Mouse (Mus musculus): Measurements from ENCODE around the gene Nuak2. TPM values are rescaled to one million over a fixed set of nuclear protein-coding genes. Genes with fewer than 3 reads are reported as not detected.

The Nuak2 gene
- total RNA-seq, 2 experiments from 2014 or later: 0.79 to 1.3 TPM

DNA sequence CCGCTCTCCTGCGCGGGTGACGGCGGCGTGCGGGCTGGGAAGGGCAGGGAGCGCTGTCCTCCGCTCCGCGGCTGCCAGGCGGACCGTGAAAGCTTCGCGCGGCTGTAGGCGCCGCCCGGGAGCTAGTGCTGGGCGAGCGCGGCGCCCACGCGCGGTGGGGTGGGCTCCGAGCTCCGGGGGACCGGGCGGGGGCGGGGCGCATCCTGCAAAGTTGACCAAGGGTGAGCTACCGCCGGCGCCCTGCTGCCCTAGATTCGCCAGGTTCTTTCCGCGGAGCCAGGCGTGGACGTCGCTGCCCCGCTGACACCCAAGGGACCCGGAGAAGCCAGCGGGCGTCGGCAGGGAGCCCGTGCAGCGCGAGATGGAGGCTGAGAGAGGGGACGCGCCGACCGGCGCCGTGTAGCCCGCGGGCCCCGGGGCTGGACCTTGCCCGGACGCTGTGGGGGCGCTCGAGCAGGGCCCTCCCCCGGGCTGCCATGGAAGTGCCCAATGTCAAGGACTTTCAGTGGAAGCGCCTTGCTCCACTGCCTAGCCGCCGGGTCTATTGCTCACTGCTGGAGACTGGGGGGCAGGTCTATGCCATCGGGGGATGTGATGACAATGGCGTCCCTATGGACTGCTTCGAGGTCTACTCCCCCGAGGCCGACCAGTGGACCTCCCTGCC, 17.0 kb upstream of the Nuak2 start:
- DNase-seq: no peak

DNA sequence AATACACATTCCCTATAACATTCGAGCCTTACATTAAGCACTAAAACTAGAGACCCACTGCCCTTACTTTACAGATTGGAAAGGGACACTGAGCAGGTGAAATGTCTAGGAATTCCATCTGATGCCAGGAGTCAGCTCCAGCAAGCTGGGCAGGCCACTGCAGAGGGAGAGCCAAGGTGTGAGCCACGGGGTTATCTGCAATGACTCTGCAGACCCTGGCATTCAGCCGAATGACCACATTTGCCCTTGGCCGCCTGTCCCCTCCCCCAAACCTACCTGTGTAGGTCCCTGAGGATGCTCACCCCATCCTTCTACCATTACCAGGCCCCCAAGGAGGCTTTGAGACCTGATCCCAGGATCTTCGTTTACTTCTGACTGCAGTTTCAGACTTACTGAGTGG, 16.2 kb upstream of the Nuak2 start:
- DNase-seq: no peak

DNA sequence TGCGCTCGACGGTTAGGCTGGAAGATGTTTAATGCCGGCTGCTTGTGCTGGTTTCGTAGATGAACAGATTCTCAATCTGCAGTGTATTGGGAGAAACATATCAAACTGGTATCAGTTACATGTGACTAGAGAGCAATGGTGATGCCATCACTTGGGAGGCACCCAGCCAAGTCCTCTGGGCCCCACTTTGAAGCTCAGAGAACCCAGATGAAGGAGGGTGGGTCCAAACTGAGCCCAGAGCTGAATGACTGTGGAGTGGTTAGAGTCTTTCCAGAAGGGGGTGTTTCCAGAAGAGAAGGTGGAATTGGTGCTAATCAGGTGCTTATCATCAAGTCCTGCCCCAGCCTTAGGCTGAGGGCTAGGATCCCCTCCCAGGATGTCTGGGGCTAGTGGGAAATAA, 14.7 kb upstream of the Nuak2 start:
- no peak for DNase-seq

DNA sequence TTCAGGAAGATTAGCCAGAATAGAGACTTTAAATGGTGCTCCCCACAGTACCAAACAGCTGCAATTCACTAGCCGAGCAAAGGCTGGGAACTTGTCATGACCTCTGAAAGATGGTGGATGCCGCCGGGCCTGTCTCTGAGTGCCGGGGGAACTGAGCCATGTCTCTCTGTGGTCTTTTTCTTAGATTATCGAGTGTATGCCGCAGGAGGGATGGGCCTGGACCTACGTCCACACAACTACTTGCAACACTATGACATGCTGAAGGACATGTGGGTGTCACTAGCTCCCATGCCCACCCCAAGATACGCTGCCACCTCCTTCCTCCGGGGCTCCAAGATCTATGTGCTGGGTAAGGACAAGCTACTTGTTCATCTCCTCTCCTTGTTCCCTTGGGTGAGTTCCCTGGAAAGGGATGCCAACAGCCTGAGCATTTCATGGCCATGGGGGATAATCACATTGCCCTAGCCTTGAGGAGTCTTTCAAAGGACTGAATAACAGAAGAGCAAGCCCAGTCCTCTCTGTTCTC, 13.5 kb upstream of the Nuak2 start:
- DNase-seq: no peak

DNA sequence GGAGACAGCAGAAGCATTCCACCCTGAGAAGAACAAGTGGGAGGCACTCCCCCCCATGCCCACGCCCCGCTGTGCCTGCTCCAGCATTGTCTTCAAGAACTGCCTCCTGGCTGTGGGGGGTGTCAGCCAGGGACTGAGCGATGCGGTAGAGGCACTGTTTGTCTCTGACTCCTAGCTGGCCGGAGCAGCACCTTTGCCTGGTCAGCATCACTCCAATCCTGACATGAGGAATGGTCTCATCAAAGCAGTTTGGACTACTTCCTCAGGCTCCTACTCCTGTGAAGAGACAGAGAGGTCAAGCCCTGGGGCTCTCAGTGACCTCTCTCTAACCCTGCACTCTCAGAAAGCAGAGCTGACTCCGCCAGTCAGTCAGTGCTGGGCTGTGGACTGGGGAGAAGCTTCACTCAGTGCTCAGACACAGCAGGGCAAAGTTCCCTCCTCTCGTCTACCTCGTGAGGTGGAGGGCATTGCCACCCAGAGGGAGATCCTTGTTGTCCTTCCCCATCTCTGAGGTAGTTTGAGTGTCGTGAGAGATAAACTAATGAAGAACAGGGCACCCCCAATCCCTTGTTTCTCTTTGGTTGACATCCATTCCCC, 11.2 kb upstream of the Nuak2 start:
- DNase-seq: no peak

DNA sequence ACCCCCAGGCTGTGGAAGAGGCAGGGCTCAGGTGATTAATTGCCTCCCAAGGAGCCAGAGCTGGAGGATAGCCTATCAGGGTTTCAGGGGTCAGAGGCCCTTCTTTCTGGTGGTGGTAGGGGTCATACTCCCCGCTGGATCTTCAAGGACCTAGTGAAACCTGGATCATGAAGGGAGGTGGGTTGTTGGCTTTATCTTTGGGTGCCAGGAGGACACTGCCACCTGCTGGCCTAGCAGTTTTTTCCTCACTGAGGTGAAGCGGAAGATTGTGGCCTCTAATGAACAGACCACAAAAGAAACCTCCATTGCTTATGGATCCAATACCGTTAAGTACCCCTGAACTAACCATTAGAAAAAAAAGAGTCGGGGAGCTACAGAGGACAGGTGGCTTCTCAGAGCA, 9.8 kb upstream of the Nuak2 start:
- no peak for DNase-seq

DNA sequence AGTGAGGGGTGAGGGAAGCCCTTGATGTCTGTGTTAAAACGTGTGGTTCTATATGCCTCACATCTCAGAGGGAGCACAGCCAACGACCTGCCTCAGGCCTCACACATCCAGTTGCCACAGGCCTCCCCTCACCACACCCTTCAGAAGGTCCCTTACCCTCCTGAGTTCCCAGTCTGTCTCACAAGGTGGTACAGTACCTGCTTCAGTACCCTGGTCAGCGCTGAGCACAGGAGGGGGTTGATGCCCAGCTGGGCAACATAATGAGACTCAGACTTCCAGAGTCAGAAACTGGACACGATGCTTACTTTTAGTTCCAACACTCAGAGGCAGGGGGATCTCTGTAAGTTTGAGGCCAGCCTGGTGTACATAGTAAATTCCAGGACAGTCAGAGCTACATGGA, 9.1 kb upstream of the Nuak2 start:
- DNase-seq: no peak

DNA sequence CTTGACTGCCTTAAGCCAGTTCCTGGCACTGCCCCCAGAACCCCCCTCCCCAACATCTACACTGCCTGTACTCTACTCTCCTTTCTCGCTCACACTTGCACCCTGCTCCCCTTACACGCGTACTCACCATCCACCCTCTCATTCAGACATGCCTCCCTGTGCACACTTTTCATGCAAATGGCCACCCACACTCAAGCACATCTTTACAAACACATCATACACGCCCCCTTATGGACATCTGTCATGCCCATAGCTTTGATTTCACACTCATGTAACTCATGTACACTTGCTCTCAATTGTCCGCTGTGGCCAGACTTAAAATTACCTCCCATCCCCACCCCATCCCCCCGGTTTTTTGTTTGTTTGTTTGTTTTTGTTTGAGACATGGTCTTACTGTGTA, 8.0 kb upstream of the Nuak2 start:
- DNase-seq: no peak

DNA sequence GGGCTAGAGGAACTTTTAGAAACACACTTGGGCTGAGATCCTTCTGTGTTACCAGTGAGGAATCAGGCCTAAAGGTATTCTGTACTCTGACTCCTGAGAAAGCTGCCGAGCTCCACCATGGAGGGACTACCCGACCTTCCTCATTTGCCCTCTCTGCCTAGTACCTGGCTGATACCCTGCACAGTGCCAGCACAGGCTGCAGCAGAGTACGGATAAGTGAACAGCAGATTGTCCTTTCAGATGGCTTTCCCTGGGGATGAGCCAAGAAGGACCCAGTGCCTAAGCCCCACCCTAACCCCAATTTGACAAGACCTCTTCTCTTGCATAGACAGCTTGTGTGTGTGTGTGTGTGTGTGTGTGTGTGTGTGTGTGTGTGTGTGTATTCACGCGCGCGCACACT, 7.3 kb upstream of the Nuak2 start:
- no peak for DNase-seq

DNA sequence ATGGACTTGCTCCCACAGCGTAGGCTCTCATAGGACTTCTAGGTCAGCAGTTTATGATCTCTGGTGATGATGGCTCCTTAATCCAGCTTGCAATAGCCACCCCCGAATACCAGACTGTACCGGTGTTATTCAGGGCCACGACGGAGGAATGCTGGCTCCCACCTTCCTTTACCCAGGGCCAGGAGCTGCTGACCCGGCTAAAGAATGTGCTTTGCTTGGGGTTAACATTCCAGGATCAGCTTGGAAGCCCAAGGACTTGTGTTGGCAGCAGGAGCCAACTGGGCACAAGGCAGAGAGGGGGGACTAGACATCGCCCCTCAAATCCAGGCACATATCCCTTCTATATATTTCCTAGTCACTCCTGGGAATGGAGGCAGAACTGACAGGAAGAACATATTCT, 5.2 kb upstream of the Nuak2 start:
- DNase-seq: no peak

DNA sequence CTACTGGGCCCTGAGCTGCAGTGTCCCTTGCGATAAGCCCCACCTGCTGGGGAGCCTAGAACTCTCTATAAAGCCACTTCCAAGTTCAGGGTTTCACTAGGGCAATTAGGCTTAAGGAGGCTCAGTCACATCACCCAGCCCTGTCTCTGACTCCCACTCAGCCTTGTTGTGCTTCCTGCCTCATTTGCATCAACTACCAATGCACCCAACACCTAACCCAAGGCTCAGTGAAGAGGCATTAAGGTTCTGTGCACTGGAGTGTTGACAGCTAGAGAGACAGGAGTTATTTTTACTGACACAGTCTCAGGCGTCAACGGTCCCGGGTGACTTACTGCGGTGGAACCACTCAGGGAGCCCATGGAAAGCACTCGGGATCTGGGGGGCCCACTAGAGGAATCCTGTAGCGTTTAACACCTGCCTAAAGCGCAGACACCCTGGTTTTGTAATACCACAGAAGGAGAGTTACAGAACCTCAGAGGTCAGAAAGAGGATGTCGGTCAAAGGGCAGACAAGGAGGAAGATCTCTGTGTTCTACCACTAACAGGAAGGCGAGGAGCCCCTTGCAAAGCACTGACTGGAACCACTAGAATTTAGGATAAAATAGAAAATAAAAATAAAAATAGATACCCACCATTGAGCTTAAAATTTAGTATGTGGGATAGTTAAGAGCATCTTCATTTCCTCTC, 4.6 kb upstream of the Nuak2 start:
- no peak for DNase-seq

DNA sequence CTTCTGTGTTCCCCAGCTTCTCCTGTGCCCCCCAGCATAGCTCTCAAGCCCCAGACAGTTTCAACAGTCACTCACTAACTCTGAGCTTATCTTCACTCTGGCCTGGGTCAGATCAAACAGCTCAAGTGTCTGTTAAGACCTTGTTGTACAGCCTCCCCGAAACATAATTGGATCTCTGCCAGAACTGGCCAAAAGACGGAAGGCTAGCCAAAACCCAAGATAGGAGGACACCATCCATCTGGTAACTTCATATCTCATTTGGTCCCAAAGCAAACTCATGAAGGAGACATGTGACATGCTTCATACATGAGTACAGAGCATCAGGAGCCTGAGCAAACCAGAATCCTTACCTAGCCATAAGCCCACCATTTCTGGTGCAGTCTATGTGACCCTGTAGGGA, 3.9 kb upstream of the Nuak2 start:
- DNase-seq: no peak

DNA sequence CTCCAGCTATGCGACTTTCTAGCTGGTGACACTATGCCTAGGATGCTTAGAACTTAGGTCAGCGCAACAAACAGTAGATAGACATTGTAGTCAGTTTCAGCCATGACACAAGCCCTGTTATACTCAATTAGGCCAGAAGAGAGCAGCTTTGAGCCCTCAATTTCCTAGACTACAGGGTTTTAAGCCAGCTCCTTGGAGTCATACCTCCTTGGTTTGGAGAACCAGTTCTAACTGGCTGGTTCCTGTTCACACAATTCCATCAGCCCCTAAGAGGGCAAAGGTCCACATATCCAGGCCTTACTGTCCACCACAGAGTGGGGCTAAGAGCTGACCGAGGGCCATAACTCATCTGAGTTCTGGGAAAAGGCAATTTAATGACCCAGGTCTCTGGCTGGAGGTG, 3.2 kb upstream of the Nuak2 start:
- no peak for DNase-seq

DNA sequence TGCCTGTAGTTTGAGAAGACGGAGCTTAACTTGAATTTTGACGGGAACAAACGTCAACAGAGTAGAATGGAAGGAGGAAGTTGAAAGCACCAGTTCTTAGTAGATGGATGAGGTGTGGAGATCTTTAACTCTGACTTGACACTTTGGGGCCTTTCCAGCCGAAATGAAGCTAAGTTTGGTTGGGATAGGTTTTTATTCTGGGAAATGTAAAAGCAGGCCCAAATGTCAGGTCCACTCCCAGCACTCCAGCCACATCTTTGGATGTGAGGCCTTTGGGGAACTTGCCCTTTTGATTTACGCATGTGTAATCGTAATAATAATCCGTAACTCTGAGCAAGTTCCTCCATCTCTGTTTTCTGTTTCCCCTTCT, 684 bp downstream of the Nuak2 start:
- no peak for DNase-seq

DNA sequence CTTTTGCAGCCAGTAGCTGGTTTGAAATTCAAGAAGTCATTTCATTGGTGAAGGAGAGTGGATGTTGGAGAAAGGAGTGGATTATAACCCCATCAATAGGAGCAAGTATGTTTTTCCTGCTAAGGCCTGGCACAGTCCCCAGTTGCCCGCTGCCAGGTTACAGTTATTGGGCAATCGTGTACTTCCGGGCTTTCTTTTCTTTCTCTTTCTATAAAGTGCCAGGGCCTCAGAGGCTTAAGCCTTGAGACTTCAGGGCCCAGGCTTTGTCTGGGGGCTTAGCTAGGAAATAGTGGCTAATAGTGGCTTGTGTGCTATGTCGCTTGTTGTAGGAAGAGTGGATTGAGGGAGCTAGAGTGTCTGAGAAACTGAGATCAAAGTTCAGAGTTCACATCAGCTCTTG, 1.5 kb downstream of the Nuak2 start:
- DNase-seq: no peak

DNA sequence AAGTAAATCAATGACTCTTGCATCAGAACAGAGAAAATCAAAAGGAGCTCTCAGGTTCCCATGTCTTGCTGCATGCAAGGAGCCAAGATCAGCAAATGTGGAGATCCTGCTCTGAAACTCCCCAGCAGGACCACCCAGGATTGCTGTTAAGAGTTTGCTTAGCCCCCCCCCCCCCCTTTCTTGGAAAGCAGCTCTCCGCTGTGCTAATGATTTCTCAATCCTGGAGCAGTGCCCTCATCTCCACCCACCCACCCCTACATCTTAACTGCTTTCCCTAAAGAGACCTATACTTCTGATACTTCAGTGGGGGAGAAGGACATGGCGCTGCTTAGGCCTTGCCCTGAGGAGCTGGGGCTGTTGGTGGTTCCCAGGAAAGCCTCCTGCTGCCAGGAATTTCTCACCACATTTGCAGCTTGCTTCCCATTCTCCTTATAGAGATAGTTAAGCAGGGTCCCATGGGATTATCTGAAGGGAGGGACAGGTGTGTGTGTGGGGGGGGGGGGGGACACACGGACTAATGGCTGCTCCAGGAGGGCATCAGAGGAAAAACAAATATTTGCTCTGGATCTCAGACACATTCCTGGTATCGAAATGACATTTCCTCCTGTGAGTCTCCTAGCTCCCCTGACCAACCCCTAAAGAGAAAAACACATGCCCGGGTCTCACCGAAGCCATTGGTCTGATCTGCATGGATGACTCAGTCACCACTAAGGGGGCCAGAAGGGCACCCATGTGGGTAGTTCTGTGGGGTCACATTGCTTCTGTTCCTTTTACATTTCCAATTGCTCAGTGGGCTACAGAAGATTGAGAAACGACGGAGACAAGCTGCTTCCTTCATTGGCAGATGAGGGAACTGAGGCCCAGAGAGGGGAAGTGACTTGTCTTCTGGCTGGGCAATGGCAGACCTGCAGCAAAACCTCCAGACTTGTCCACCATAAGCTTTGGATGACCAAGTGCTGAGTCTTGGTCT, 2.3 kb downstream of the Nuak2 start:
- DNase-seq: no peak

DNA sequence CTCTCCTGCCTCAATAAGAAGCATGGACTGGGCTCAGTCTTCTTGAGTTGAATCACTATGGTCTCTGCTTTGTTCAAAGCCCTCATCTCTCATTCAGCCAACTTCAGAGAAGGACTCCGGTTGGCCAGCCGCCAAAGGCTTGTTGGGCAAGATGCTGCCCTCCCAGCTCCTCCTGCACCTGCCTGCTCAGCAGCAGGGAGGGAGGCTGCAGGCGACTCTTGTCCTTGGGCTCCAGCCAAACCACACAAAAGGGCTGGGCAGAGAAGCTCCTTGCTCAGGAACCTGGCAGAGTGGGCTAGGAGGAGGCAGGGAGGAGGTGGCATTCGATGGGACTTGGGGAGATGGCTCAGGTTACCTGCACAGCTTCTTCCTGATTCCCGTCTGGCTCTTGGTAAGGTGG, 3.3 kb downstream of the Nuak2 start:
- DNase-seq: peak; percentile 34

DNA sequence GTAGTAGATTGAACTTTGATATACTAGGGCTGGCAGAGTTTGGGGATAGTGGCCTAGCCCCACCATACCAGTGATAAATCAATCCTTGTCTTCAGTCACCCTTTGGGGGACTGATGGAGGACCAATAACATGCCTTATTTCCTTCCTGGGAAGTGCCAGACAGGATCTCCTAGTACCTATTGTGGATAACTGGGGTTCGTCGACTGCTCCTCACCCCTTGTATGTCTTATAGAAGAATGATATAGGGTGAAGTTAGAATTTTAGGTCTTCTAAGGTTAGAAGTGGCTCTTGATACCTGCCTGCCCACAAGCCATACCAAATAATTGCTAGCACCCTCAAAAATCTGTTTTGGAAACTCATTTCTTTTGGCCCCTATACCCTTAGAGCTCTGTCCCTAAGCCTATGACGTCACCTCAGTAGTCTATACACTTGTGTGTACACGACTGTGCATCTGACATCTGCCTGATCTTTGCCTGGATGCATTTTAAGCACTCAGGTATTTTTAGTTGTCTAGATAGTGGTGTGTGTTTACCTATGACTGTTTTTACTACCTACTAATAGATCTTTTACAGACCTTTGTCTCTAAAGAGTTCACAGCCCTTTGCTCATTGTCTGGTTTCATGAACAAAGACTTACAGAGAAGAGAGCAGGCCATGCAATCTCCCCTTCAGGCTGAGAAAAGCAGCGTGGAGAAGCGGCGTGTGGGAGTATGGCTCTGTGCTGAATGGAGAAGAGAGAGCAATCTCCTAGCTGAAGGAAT, 6.1 kb downstream of the Nuak2 start:
- DNase-seq: no peak

DNA sequence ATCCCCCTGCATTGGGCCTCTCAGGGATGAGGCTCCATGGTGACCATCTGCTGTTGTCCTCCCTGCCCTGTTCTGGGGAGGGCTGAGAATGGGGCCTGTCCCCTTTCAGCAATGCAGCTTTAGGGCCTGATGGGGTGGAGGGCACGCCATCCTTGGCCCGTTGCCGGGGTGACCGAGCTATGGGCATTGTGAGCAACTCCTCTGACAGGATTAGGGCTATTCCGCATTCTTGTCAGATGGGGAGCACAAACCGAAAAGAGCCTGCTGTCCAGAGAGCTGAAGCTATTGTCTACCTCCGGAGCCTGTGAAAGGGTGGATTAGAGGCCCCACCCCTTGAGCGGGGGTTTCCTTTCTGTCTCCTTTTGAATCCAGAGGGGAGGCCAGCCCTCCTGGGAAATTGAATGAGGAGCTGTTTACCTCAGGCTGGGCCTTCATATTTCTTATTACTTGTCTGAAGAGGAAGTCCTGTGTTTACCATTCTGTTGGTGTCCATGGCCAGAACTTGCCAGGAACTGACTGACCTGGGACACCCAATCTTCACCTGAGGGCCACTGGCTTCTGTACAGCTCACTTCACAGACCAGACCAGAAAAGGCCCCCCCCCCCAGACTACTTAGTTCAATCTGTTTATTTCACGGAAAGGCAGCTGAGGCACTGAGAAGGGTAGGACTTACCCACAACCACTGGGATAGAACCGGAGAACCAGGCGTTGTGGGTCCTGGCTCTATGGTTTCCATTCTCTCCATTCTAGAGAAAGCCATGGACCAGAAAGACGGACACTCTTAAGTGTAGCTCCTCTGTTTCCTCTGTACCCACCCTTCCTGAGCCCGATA, 7.0 kb downstream of the Nuak2 start:
- DNase-seq: no peak

DNA sequence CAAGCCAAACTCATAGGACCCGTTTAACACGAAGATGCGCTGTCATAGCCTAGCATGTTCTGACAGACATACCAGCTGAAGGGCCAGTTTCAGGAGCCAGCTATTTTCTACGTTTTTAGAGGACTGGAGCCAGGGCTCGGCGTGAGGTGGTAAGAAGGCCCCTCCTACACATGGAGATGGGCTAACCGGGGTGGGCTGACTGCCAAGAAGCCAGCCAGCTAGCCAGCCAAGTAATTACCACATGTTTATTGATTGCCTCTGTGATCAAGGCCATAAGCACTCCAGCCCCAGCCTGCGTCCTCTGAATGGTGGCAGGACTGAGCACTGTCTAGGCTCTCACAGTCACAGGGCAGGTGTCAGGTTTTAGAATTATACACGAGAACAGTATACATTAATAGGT, 10.9 kb downstream of the Nuak2 start:
- no peak for DNase-seq

DNA sequence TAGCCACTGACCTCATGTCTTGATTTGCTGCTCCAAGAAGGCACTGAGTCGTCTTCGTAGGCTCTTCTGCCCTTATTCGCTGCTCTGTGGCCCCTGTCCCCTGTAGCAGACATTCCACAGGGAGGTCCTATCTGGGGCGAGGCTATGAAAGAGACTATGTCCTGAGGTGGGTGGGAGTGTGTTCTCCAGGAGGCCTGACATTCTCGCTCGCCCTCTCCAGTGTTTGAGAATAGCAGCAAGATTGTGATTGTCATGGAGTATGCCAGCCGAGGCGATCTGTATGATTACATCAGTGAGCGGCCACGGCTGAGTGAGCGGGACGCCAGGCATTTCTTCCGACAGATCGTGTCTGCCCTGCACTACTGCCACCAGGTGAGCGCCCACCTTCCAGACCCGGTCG, 11.6 kb downstream of the Nuak2 start:
- no peak for DNase-seq

All from gastrocnemius, postnatal 25 days (tissue).